In the genomic region with DNA sequence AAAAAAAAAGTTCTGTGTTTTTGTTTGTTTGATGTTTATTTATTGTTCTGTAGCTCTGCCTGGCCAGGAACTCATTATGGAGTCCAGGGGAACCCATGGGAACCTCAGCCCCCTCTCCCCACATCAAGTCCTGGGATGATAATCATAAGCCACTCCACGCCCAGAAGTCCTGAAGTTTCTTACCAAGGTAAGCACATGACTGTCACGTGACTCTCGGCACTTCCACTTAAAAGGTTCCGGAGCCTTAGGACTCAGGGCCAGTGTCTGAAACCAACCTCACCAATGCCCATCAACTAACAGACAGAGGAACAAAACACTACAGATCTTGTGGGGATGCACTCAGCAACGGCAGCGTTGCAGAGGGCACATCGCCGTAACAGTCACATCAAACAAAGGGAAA, we compare ENCODE assay signal across 24 mouse cellular contexts. TPM values are rescaled to one million over a fixed set of nuclear protein-coding genes. Genes with fewer than 3 reads are reported as not detected.
"Had no signal": no experiment of that assay in that cellular context is flagged by ENCODE, and none has a peak within 500 bp of the region (broad histone marks: within the 10 kb centered on the region; RNA-seq: fewer than 3 reads in every experiment).

No protein-coding gene starts in this region.

- H3K4me3 ChIP-seq: limb, embryonic 13.5 days; liver, embryonic 12.5 days; liver, embryonic 15.5 days; lung, embryonic 15.5 days; megakaryocyte, embryonic 14.5 days had no signal

- H3K27ac ChIP-seq: kidney, postnatal 0 days; limb, embryonic 13.5 days; liver, embryonic 12.5 days; liver, embryonic 15.5 days; lung, embryonic 15.5 days; stomach, postnatal 0 days had no signal

- H3K9me3 ChIP-seq: limb, embryonic 13.5 days; liver, embryonic 12.5 days; liver, embryonic 15.5 days; lung, embryonic 15.5 days had no signal

- H3K27me3 ChIP-seq: limb, embryonic 13.5 days; liver, embryonic 12.5 days; liver, embryonic 15.5 days; lung, embryonic 15.5 days had no signal

- ATAC-seq: liver, embryonic 12.5 days had no signal

- H3K4me2 ChIP-seq: limb, embryonic 13.5 days; liver, embryonic 12.5 days; liver, embryonic 15.5 days; lung, embryonic 15.5 days; midbrain, embryonic 11.5 days had no signal

- DNase-seq: kidney, adult 2 months; kidney, postnatal 25 days; liver; lung, adult 18-20 months; lung, postnatal 10 days; lung, postnatal 36 days; midbrain, embryonic 14.5 days; right cerebral cortex, adult 18-20 months; right cerebral cortex, postnatal 14 days; right cerebral cortex, postnatal 4 days; thymus, adult 2 months; thymus, postnatal 14 days; thymus, postnatal 4 days had no signal

- H3K9ac ChIP-seq: limb, embryonic 13.5 days; liver, embryonic 12.5 days; liver, embryonic 15.5 days; lung, embryonic 15.5 days had no signal

- H3K4me1 ChIP-seq: liver, embryonic 12.5 days; liver, embryonic 15.5 days; megakaryocyte, embryonic 14.5 days had no signal

RNA-seq across cellular contexts. Expression of a gene that starts 58.4 kb away (rescaled TPM):
- total RNA-seq: layer of hippocampus, postnatal 14 days had no signal
- polyA plus RNA-seq: midbrain, embryonic 11.5 days; midbrain, embryonic 14.5 days; neural tube, embryonic 11.5 days; stomach, embryonic 14.5 days; stomach, postnatal 0 days had no signal
